Mouse (Mus musculus): ENCODE measurements around the gene Cpt1b. TPM values are rescaled to one million over a fixed set of nuclear protein-coding genes. Genes with fewer than 3 reads are reported as not detected.

The Cpt1b gene
- polyA plus RNA-seq (2015; fragmentation: Nextera tagmentation; extraction: Ambion mirVana) = 0.52 and 0.57 TPM in 2 replicates

DNA sequence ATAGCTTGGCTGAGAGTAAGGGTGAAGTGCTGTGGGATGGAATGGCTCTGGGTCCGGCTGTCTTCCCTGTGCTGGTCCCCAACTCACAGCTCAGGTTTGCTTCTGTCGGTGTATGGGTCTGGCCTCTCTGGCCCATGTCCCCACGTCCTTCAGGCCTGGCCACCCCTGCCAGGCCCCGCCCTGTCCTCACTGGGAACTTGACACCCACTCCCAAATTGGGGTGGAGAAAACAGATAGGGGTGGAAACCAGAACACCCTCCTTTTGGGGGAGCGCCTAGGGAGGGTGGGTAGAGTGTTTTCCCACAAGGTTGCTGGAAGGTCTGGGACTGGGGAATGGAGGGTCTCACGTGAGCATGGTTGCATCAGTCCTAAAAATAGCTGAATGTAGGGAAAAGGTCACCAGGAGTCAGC is at the start of gene Cpt1b:
Gene Cpt1b (minus strand): TSS at position 153 of the 411 bp plus-strand sequence.
- WGBS = 27% methylated on average over 6 of the region's 6 CpGs

DNA sequence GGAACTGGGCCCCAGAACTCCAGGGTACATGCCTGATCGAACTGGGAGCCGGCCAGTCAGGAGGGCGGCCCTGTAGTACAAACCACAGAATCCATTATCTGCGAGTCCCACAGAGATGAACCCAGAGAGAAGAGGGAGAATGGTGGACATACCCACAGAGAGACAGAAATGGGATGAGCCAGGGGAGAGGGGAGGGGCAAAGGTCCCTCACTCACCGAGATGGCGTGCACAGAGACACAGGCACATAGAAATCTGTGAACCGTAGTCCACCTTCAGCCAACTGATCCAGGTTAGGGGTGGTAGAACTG is 49.6 kb upstream of the Cpt1b start:
- ATAC-seq (ENCODE audit: low FRiP score, low read depth) = no peak
- Histone ChIP-seq H3K9me3 (no peaks in the 10 kb centered on the region), H3K36me3 (no peaks in the 10 kb centered on the region), H3K4me1 (peaks cover 8% of the 10 kb centered on the region), H3K27me3 (no peaks in the 10 kb centered on the region), H3K4me2 (replicated peaks) (peak overlapping the region; percentile 90), H3K27ac (no peak overlapping the region), H3K9ac (peak overlapping the region; percentile 74), H3K4me3 (peak overlapping the region; percentile 66)
- 89% methylated on average over 7 of the region's 7 CpGs for WGBS

More for the DNA sequence above, at the start of gene Cpt1b:
- Histone ChIP-seq H3K9ac (peak within 1 kb of the TSS; percentile 31; the same call in 1 of the 2 replicates), H3K36me3 (peaks cover 26% of the 10 kb centered on the region), H3K4me2 (replicated peaks) (peak within 1 kb of the TSS; percentile 28; the same call in 1 of the 2 replicates), H3K27me3 (no peaks in the 10 kb centered on the region), H3K4me3 (no peak within 1 kb of the TSS), H3K4me1 (peaks cover 22% of the 10 kb centered on the region), H3K9me3 (no peaks in the 10 kb centered on the region), H3K27ac (no peak within 1 kb of the TSS)
- no peak for ATAC-seq (ENCODE audit: low FRiP score, low read depth)

DNA sequence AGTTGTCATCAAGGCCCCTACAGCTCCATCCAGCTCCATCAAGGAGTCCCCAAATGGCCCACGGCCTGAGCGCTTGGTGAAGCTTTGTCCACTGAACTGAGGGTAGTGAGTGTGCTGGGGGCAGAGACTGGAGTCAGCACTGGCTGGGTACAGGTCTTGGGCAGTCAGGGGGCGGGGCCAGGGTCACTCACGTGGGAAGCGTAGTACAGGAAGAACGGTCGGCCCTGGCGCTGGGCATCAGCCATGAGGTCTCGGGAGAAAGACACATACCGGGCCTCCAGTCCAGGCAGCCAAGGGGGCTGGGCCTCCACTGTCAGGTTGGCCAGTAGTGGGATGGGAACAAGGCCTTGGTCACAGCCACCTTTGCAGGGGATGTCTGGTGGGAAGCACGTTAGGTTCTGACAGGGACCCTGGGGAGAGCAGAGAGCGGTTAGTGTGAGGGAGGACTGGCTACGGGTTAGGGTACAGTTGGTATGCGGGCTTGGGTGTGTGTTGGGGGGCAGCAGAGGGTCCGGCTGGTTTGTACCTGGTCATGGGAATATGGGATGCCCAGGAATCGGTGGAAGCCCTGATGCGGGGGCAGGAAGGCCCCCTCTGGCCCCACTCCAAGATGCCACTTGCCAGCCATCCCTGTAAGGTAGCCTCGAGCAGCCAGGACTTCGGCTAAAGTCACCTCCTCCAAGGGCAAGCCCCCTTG is 49.1 kb upstream of the Cpt1b start:
- no peak for ATAC-seq (ENCODE audit: low FRiP score, low read depth)
- H3K27me3 ChIP-seq = no peaks in the 10 kb centered on the region
- H3K27ac ChIP-seq = no peak overlapping the region
- 0 out of 2 replicates have a peak overlapping the region, but pooled peaks have one; percentile 74 for H3K9ac ChIP-seq
- no peaks in the 10 kb centered on the region for H3K9me3 ChIP-seq
- 91% methylated on average over 19 of the region's 19 CpGs for WGBS
- H3K4me2 ChIP-seq (replicated peaks) = peak overlapping the region; percentile 90; the same call in 1 of the 2 replicates
- peaks cover 8% of the 10 kb centered on the region for H3K4me1 ChIP-seq
- peak overlapping the region; percentile 66; the same call in 1 of the 2 replicates for H3K4me3 ChIP-seq
- H3K36me3 ChIP-seq = no peaks in the 10 kb centered on the region

DNA sequence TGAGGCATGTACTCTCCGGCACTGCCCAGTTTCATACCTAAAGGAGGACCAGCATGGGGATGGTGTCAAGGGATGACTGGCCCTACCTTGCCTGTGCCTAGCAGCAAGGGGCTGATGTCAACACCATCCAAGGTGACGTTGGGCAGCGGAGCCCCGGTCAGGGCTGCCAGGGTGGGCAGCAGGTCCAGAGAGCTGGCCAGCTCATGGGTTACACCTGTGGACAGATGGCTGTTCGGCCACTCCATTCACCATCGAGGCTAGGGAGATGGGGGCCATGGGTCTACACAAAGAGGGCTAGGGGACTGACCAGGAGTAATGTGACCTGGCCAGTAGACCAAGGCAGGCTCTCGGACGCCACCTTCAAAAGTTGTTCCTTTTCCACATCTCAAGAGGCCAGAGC is 48.3 kb upstream of the Cpt1b start:
- Histone ChIP-seq H3K4me1 (peaks cover 8% of the 10 kb centered on the region), H3K9ac (no peak overlapping the region), H3K4me3 (no peak overlapping the region), H3K27ac (no peak overlapping the region), H3K9me3 (no peaks in the 10 kb centered on the region), H3K4me2 (replicated peaks) (no peak overlapping the region), H3K27me3 (no peaks in the 10 kb centered on the region), H3K36me3 (no peaks in the 10 kb centered on the region)
- no peak for ATAC-seq (ENCODE audit: low FRiP score, low read depth)
- WGBS = 96% methylated on average over 8 of the region's 8 CpGs

DNA sequence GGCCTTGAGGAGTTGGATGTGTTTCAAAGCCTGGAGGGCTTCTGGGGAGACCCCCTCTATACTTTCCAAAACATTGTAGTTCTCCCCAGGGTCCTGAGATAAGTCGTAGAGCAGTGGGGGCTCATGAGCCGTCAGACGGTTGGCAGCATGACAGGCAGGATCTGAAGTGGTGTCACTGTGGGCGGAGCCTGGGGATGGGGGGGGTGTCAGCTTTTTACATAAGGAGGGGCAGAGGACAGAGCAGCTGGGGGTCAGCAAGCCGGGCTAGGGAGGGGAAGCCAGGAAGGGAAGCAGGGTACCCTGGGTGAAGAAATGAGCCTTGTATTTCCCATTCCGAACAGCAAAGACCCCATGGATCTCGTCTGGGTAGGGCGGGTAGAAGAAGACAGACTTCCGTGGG is 47.7 kb upstream of the Cpt1b start:
- Histone ChIP-seq H3K4me3 (no peak overlapping the region), H3K9me3 (no peaks in the 10 kb centered on the region), H3K27ac (no peak overlapping the region), H3K36me3 (no peaks in the 10 kb centered on the region), H3K4me1 (peaks cover 8% of the 10 kb centered on the region), H3K9ac (no peak overlapping the region), H3K4me2 (replicated peaks) (no peak overlapping the region), H3K27me3 (no peaks in the 10 kb centered on the region)
- no peak for ATAC-seq (ENCODE audit: low FRiP score, low read depth)
- WGBS = 87% methylated on average over 9 of the region's 9 CpGs

DNA sequence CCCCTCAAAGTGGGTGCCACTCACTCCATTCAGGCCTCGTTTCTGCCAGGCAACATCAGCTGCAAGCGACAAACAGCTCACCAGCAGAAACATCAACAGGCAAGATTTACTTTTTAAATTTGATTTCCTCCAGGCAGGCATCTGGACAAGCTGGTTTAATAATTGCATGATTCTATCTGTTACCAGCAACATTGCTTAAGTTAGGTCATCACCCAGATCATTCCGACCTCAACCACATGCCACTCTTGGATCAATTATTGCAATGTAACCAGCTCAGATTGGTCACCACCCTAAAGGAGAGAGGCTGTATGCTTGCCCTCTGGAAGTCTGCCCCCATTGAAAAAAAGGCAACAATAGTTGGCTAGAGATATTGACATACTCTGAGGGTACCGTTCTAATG is 45.8 kb upstream of the Cpt1b start:
- H3K36me3 ChIP-seq = no peaks in the 10 kb centered on the region
- H3K9ac ChIP-seq = no peak overlapping the region
- H3K27ac ChIP-seq = no peak overlapping the region
- no peaks in the 10 kb centered on the region for H3K9me3 ChIP-seq
- WGBS = 80% methylated on average over 4 of the region's 4 CpGs
- no peak overlapping the region for H3K4me3 ChIP-seq
- peaks cover 8% of the 10 kb centered on the region for H3K4me1 ChIP-seq
- ATAC-seq (ENCODE audit: low FRiP score, low read depth) = no peak
- no peak overlapping the region for H3K4me2 ChIP-seq (replicated peaks)
- no peaks in the 10 kb centered on the region for H3K27me3 ChIP-seq

DNA sequence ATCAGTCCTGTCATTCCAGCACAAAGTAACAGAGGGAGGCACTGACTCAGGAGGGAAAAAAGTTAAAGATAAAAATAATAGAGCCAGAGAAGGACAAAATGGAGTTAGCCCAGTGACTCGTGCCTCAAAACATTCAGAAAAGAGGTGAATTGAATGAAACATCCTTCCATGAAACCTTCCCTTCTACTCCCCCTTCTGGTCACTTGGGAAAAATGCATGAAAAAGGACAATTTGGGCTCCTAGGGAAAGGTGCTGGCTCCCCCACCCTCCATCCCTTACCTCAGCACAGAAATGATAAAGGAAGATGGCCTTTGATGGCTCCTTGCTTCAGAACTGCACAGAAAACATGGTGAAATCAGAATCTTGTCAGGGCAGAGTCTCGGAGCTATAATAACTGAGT is 42.9 kb upstream of the Cpt1b start:
- WGBS = 30% methylated on average over 2 of the region's 2 CpGs
- Histone ChIP-seq H3K4me1 (no peaks in the 10 kb centered on the region), H3K4me2 (replicated peaks) (no peak overlapping the region), H3K9ac (no peak overlapping the region), H3K27ac (no peak overlapping the region), H3K27me3 (no peaks in the 10 kb centered on the region), H3K4me3 (no peak overlapping the region), H3K9me3 (no peaks in the 10 kb centered on the region), H3K36me3 (no peaks in the 10 kb centered on the region)
- no peak for ATAC-seq (ENCODE audit: low FRiP score, low read depth)

DNA sequence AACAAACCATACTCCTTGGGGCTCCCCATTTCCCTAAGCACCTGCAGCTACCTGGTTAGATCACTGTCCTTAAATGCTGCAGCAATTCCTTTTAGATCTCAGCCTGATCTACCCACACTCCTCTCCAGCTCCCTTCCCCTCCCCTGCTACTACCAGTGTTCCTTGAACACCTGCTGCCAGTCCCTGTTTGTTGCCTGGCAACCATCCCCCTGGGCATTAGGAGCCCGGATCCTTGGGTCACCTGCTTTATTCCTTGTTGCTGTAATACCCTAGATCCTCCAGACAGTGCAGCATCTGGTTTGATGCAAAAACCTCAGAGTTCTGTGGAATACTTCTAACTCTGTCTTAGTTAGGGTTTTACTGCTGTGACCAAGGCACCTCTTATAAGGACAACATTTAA is 39.4 kb upstream of the Cpt1b start:
- Histone ChIP-seq H3K9ac (no peak overlapping the region), H3K9me3 (no peaks in the 10 kb centered on the region), H3K27ac (no peak overlapping the region), H3K4me3 (no peak overlapping the region), H3K27me3 (peaks cover 5% of the 10 kb centered on the region; the same call in 1 of the 2 replicates), H3K4me1 (no peaks in the 10 kb centered on the region), H3K36me3 (no peaks in the 10 kb centered on the region), H3K4me2 (replicated peaks) (no peak overlapping the region)
- 4% methylated on average over 1 of the region's 1 CpGs for WGBS
- no peak for ATAC-seq (ENCODE audit: low FRiP score, low read depth)

DNA sequence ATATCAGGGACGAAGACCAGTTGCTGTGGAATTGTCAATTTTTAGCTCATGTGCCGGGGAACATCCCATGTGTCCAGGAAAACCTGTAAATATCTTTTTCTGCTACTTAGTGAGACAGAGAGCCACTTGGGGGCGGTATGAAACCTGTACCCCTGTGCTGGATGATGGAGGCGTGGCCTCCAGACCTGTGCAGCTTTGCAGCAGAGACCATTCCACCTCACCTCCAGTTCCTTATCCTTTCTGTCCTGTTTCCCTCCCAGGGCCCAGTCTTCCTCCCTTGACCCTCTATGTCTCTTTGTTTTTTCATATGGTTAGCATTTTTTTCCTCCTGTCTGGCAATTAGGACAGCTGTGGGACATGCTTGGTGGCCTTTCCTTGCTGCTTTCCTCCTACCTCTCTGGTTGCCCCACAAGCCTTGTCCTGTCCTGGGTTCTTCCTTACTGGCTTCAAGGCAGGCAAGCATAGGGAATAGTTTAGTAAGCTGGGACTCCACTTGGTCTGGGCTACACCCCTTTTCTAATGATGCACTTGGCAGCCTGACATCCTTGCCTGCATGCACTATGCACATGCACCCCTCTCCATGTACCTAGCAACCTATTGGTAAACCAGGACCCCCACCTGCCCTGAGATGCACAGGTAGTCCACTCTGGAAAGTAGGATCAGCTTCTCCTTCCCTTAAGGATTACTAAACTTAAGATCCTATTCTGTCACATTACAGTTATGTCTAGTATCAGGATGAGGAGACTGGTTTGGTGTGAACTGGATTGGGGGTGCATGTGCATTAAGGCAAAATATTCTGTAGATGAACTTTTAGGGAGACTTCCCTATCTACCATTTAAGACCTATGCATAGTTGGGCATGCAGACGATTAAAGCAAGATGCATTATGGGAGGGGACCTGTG is 37.9 kb upstream of the Cpt1b start:
- Histone ChIP-seq H3K4me3 (no peak overlapping the region), H3K9me3 (no peaks in the 10 kb centered on the region), H3K4me2 (replicated peaks) (no peak overlapping the region), H3K36me3 (no peaks in the 10 kb centered on the region), H3K9ac (no peak overlapping the region), H3K27ac (no peak overlapping the region), H3K4me1 (no peaks in the 10 kb centered on the region), H3K27me3 (peaks cover 5% of the 10 kb centered on the region; the same call in 1 of the 2 replicates)
- 55% methylated on average over 5 of the region's 5 CpGs for WGBS
- no peak for ATAC-seq (ENCODE audit: low FRiP score, low read depth)

DNA sequence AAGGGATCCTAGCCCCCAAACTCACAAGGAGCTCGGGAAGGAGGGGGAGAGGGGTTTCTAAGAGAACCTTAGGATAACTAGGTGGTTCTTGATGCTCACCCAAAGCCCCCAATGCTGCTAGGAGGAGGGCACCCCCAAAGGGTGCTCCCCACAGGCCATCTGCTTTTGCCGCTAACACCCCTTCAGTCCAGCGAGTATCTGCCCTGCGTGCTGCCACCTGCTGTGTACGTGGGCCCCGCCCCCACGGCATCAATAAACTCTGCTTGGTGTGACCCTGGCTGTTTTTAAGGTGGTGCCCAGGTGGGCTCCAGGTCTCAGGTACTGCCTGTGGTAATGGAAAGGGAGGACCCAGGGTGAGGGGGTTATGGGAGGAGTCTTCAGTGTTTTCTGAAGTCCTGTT is 36.5 kb upstream of the Cpt1b start:
- H3K4me3 ChIP-seq = no peak overlapping the region
- WGBS = 68% methylated on average over 7 of the region's 7 CpGs
- H3K4me2 ChIP-seq (replicated peaks) = no peak overlapping the region
- no peak for ATAC-seq (ENCODE audit: low FRiP score, low read depth)
- H3K9me3 ChIP-seq = no peaks in the 10 kb centered on the region
- no peak overlapping the region for H3K9ac ChIP-seq
- H3K27me3 ChIP-seq = peaks cover 6% of the 10 kb centered on the region; the same call in 1 of the 2 replicates
- H3K4me1 ChIP-seq = no peaks in the 10 kb centered on the region
- H3K36me3 ChIP-seq = no peaks in the 10 kb centered on the region
- H3K27ac ChIP-seq = no peak overlapping the region

DNA sequence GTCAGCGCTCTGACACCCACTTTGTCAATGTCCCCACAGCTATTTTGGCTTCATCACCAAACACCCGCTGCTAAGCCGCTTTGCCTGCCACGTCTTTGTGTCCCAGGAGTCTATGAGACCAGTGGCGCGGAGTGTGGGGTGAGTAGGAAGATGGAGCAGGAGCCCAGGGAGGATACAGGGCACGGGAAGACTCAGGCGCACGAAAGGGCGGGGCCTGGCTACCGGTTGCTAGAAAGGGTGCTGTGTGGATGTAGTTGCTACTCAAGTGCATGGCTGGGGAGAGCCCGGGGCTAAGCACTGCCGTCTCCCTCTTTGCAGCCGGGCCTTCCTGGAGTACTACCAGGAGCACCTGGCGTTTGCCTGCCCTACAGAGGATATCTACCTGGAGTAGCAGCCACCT is 35.7 kb upstream of the Cpt1b start:
- peaks cover 9% of the 10 kb centered on the region; the same call in 1 of the 2 replicates for H3K27me3 ChIP-seq
- H3K4me2 ChIP-seq (replicated peaks) = no peak overlapping the region
- no peaks in the 10 kb centered on the region for H3K36me3 ChIP-seq
- H3K9ac ChIP-seq = no peak overlapping the region
- H3K4me3 ChIP-seq = no peak overlapping the region
- no peaks in the 10 kb centered on the region for H3K9me3 ChIP-seq
- ATAC-seq (ENCODE audit: low FRiP score, low read depth) = no peak
- no peak overlapping the region for H3K27ac ChIP-seq
- H3K4me1 ChIP-seq = no peaks in the 10 kb centered on the region
- 79% methylated on average over 15 of the region's 15 CpGs for WGBS

DNA sequence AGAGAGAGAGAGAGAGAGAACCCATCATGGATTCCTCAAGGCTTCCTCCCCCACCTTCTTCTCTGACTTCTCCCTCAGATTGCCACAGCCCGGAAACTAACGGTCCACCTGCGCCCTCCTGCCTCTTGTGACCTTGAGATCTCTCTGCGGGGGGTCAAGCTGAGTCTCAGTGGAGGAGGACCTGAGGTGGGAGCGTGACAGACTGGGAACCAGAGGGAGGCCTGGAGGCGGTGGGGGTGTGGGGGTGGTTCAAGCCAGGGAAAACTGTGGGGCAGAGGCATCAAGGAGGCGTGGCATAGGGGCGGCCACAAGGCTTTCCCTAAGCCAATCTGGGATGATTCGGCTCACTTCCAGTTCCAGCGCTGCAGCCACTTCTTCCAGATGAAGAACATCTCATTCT is 34.6 kb upstream of the Cpt1b start:
- no peak for ATAC-seq (ENCODE audit: low FRiP score, low read depth)
- Histone ChIP-seq H3K9ac (no peak overlapping the region), H3K4me2 (replicated peaks) (no peak overlapping the region), H3K27ac (no peak overlapping the region), H3K27me3 (peaks cover 16% of the 10 kb centered on the region), H3K9me3 (no peaks in the 10 kb centered on the region), H3K36me3 (no peaks in the 10 kb centered on the region), H3K4me1 (no peaks in the 10 kb centered on the region), H3K4me3 (no peak overlapping the region)
- WGBS = 64% methylated on average over 10 of the region's 10 CpGs
